ENCODE assay signal across 24 mouse cellular contexts in the genomic region with DNA sequence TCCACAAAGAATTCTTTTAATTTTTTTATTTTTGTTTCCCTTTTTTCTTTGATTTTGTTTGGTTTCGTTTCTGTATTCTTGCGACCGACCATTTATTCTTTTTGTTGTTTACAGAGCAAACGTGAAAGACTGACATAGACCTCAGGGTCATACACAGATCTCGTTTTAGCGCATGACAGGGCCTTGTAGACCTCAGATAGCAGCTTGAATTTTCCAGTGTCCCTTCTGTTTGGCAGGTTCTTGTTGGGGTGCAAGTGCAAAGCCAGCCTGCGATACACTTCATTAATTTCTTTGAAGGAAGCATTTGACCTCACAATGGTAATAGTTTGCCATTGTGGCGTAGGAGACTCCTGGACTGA. TPM values are rescaled to one million over a fixed set of nuclear protein-coding genes. Genes with fewer than 3 reads are reported as not detected.
"Had no signal": no experiment of that assay in that cellular context is flagged by ENCODE, and none has a peak within 500 bp of the region (broad histone marks: within the 10 kb centered on the region; RNA-seq: fewer than 3 reads in every experiment).

No protein-coding gene starts in this region.

- H3K36me3 ChIP-seq: limb, embryonic 13.5 days; midbrain, embryonic 12.5 days; midbrain, embryonic 15.5 days; neural tube, embryonic 12.5 days; neural tube, embryonic 15.5 days had no signal

- H3K27me3 ChIP-seq: limb, embryonic 13.5 days; midbrain, embryonic 12.5 days; midbrain, embryonic 15.5 days; neural tube, embryonic 12.5 days; neural tube, embryonic 15.5 days had no signal

- H3K4me2 ChIP-seq: limb, embryonic 13.5 days; lung, embryonic 14.5 days; midbrain, embryonic 12.5 days; midbrain, embryonic 15.5 days; neural tube, embryonic 12.5 days; neural tube, embryonic 15.5 days had no signal

- DNase-seq: kidney, adult 18-20 months; kidney, adult 9 months; kidney, postnatal 25 days; layer of hippocampus, adult 9-11 months; lung, embryonic 14.5 days; right cerebral cortex, adult 18-20 months; right cerebral cortex, postnatal 14 days; right cerebral cortex, postnatal 4 days; thymus, adult 2 months; thymus, postnatal 14 days; thymus, postnatal 4 days had no signal

- H3K4me3 ChIP-seq: layer of hippocampus, adult 2 months; limb, embryonic 10.5 days; limb, embryonic 13.5 days; midbrain, embryonic 12.5 days; midbrain, embryonic 15.5 days; neural tube, embryonic 12.5 days; neural tube, embryonic 15.5 days had no signal

- H3K4me1 ChIP-seq: midbrain, embryonic 12.5 days; midbrain, embryonic 15.5 days; neural tube, embryonic 12.5 days; neural tube, embryonic 15.5 days had no signal

- ATAC-seq: lung, postnatal 0 days; midbrain, embryonic 15.5 days had no signal

- H3K9me3 ChIP-seq: limb, embryonic 10.5 days; limb, embryonic 13.5 days; midbrain, embryonic 12.5 days; midbrain, embryonic 15.5 days; neural tube, embryonic 12.5 days; neural tube, embryonic 15.5 days had no signal

- H3K27ac ChIP-seq: kidney, postnatal 0 days; layer of hippocampus, adult 2 months; limb, embryonic 10.5 days; limb, embryonic 13.5 days; liver, embryonic 14.5 days; macrophage; midbrain, embryonic 12.5 days; midbrain, embryonic 15.5 days; neural tube, embryonic 12.5 days; neural tube, embryonic 15.5 days; stomach, postnatal 0 days had no signal

- H3K9ac ChIP-seq: limb, embryonic 13.5 days; liver, embryonic 14.5 days; lung, embryonic 14.5 days; midbrain, embryonic 12.5 days; midbrain, embryonic 15.5 days; neural tube, embryonic 12.5 days; neural tube, embryonic 15.5 days had no signal

RNA-seq across cellular contexts. Expression of a gene that starts 24.6 kb away (rescaled TPM):
- total RNA-seq: left cerebral cortex, adult 18-20 months had no signal
